Mouse (Mus musculus): ENCODE measurements around the gene Prok1. TPM values are rescaled to one million over a fixed set of nuclear protein-coding genes. Genes with fewer than 3 reads are reported as not detected.
A peak's percentile ranks its signal among the peaks of the same experiment; 100 is the strongest.

The Prok1 gene
- polyA plus RNA-seq, 1 experiment from 2014 or later = 0.07 TPM

- WGBS = 78% methylated on average over 2 of the region's 2 CpGs
- no peak for ATAC-seq (ENCODE audit: low FRiP score)
- H3K4me3 ChIP-seq (ENCODE audit: low read depth, low read length) = no peak overlapping the region
- no peaks in the 10 kb centered on the region for H3K36me3 ChIP-seq (ENCODE audit: control insufficient read depth, insufficient read depth, low read length)
- H3K4me2 ChIP-seq = no peak overlapping the region
- no peaks in the 10 kb centered on the region for H3K9me3 ChIP-seq (ENCODE audit: control insufficient read depth, low read length)
- no peaks in the 10 kb centered on the region for H3K4me1 ChIP-seq (ENCODE audit: control insufficient read depth, insufficient read depth, low read length)
- H3K27me3 ChIP-seq (ENCODE audit: control insufficient read depth, insufficient read depth, low read length) = no peaks in the 10 kb centered on the region
- peak; percentile 2 for DNase-seq (ENCODE audit: low spot score, missing footprints)
- no peak overlapping the region for H3K27ac ChIP-seq (ENCODE audit: low read depth, low read length)
- H3K9ac ChIP-seq (ENCODE audit: low read length) = no peak overlapping the region
Observed at GRCm38 (mm10) chr3:107266814-107267345, 27.4 kb upstream of the Prok1 start.

GRCm38 (mm10) chr3:107261851-107262165 lies 22.3 kb upstream of the Prok1 start:
- DNase-seq (ENCODE audit: low spot score, missing footprints) = no peak
- 70% methylated on average over 7 of the region's 7 CpGs for WGBS

GRCm38 (mm10) chr3:107260956-107261850 lies 21.7 kb upstream of the Prok1 start:
- Histone ChIP-seq H3K27ac (ENCODE audit: low read depth, low read length) (no peak overlapping the region), H3K4me1 (ENCODE audit: control insufficient read depth, insufficient read depth, low read length) (peaks cover 4% of the 10 kb centered on the region), H3K36me3 (ENCODE audit: control insufficient read depth, insufficient read depth, low read length) (no peaks in the 10 kb centered on the region), H3K27me3 (ENCODE audit: control insufficient read depth, insufficient read depth, low read length) (no peaks in the 10 kb centered on the region), H3K4me2 (no peak overlapping the region), H3K4me3 (ENCODE audit: low read depth, low read length) (no peak overlapping the region), H3K9ac (ENCODE audit: low read length) (no peak overlapping the region), H3K9me3 (ENCODE audit: control insufficient read depth, low read length) (no peaks in the 10 kb centered on the region)
- peak; percentile 54; the same call in 1 of the 2 replicates for ATAC-seq (ENCODE audit: low FRiP score)
- DNase-seq (ENCODE audit: low spot score, missing footprints) = no peak
- 62% methylated on average over 8 of the region's 8 CpGs for whole genome bisulfite sequencing

More at GRCm38 (mm10) chr3:107261851-107262165, 22.3 kb upstream of the Prok1 start:
- Histone ChIP-seq H3K4me3 (ENCODE audit: low read depth, low read length) (no peak overlapping the region), H3K27ac (ENCODE audit: low read depth, low read length) (no peak overlapping the region), H3K9me3 (ENCODE audit: control insufficient read depth, low read length) (no peaks in the 10 kb centered on the region), H3K27me3 (ENCODE audit: control insufficient read depth, insufficient read depth, low read length) (no peaks in the 10 kb centered on the region), H3K9ac (ENCODE audit: low read length) (no peak overlapping the region), H3K4me2 (no peak overlapping the region), H3K36me3 (ENCODE audit: control insufficient read depth, insufficient read depth, low read length) (no peaks in the 10 kb centered on the region), H3K4me1 (ENCODE audit: control insufficient read depth, insufficient read depth, low read length) (peaks cover 4% of the 10 kb centered on the region)
- no peak for ATAC-seq (ENCODE audit: low FRiP score)

- no peak overlapping the region for H3K4me2 ChIP-seq
- H3K9me3 ChIP-seq (ENCODE audit: control insufficient read depth, low read length) = no peaks in the 10 kb centered on the region
- DNase-seq (ENCODE audit: low spot score, missing footprints) (peak; percentile 62), ATAC-seq (ENCODE audit: low FRiP score) (no peak)
- no peaks in the 10 kb centered on the region for H3K27me3 ChIP-seq (ENCODE audit: control insufficient read depth, insufficient read depth, low read length)
- no peak overlapping the region for H3K4me3 ChIP-seq (ENCODE audit: low read depth, low read length)
- no peak overlapping the region for H3K27ac ChIP-seq (ENCODE audit: low read depth, low read length)
- 67% methylated on average over 5 of the region's 5 CpGs for WGBS
- no peaks in the 10 kb centered on the region for H3K36me3 ChIP-seq (ENCODE audit: control insufficient read depth, insufficient read depth, low read length)
- no peak overlapping the region for H3K9ac ChIP-seq (ENCODE audit: low read length)
- H3K4me1 ChIP-seq (ENCODE audit: control insufficient read depth, insufficient read depth, low read length) = peaks cover 4% of the 10 kb centered on the region
Observed at GRCm38 (mm10) chr3:107257924-107258323, 18.4 kb upstream of the Prok1 start.

- no peak for ATAC-seq (ENCODE audit: low FRiP score)
- no peak for DNase-seq (ENCODE audit: low spot score, missing footprints)
- no peaks in the 10 kb centered on the region for H3K9me3 ChIP-seq (ENCODE audit: control insufficient read depth, low read length)
- H3K27me3 ChIP-seq (ENCODE audit: control insufficient read depth, insufficient read depth, low read length) = no peaks in the 10 kb centered on the region
- no peak overlapping the region for H3K27ac ChIP-seq (ENCODE audit: low read depth, low read length)
- H3K4me1 ChIP-seq (ENCODE audit: control insufficient read depth, insufficient read depth, low read length) = peaks cover 4% of the 10 kb centered on the region
- no peaks in the 10 kb centered on the region for H3K36me3 ChIP-seq (ENCODE audit: control insufficient read depth, insufficient read depth, low read length)
- H3K4me2 ChIP-seq = no peak overlapping the region
- 85% methylated on average over 7 of the region's 7 CpGs for WGBS
- H3K4me3 ChIP-seq (ENCODE audit: low read depth, low read length) = no peak overlapping the region
- H3K9ac ChIP-seq (ENCODE audit: low read length) = no peak overlapping the region
Observed at GRCm38 (mm10) chr3:107256724-107257123, 17.2 kb upstream of the Prok1 start.

- H3K9me3 ChIP-seq (ENCODE audit: control insufficient read depth, low read length) = no peaks in the 10 kb centered on the region
- H3K4me2 ChIP-seq = no peak overlapping the region
- DNase-seq (ENCODE audit: low spot score, missing footprints) (peak; percentile 76), ATAC-seq (ENCODE audit: low FRiP score) (no peak)
- WGBS = 91% methylated on average over 3 of the region's 3 CpGs
- peaks cover 3% of the 10 kb centered on the region; the same call in 1 of the 2 replicates for H3K4me1 ChIP-seq (ENCODE audit: control insufficient read depth, insufficient read depth, low read length)
- H3K27me3 ChIP-seq (ENCODE audit: control insufficient read depth, insufficient read depth, low read length) = no peaks in the 10 kb centered on the region
- H3K4me3 ChIP-seq (ENCODE audit: low read depth, low read length) = no peak overlapping the region
- no peaks in the 10 kb centered on the region for H3K36me3 ChIP-seq (ENCODE audit: control insufficient read depth, insufficient read depth, low read length)
- H3K27ac ChIP-seq (ENCODE audit: low read depth, low read length) = no peak overlapping the region
- no peak overlapping the region for H3K9ac ChIP-seq (ENCODE audit: low read length)
Observed at GRCm38 (mm10) chr3:107255992-107256391, 16.5 kb upstream of the Prok1 start.

GRCm38 (mm10) chr3:107253925-107254324 lies 14.4 kb upstream of the Prok1 start:
- ATAC-seq (ENCODE audit: low FRiP score) (no peak), DNase-seq (ENCODE audit: low spot score, missing footprints) (peak; percentile 41)
- no peaks in the 10 kb centered on the region for H3K27me3 ChIP-seq (ENCODE audit: control insufficient read depth, insufficient read depth, low read length)
- H3K4me1 ChIP-seq (ENCODE audit: control insufficient read depth, insufficient read depth, low read length) = no peaks in the 10 kb centered on the region
- 87% methylated on average over 5 of the region's 5 CpGs for WGBS
- no peak overlapping the region for H3K9ac ChIP-seq (ENCODE audit: low read length)
- no peaks in the 10 kb centered on the region for H3K36me3 ChIP-seq (ENCODE audit: control insufficient read depth, insufficient read depth, low read length)
- no peak overlapping the region for H3K27ac ChIP-seq (ENCODE audit: low read depth, low read length)
- no peak overlapping the region for H3K4me2 ChIP-seq
- H3K9me3 ChIP-seq (ENCODE audit: control insufficient read depth, low read length) = no peaks in the 10 kb centered on the region
- no peak overlapping the region for H3K4me3 ChIP-seq (ENCODE audit: low read depth, low read length)

- Histone ChIP-seq H3K4me1 (ENCODE audit: control insufficient read depth, insufficient read depth, low read length) (0 out of 2 replicates have a peak, but pooled peaks cover 3% of the 10 kb centered on the region), H3K9ac (ENCODE audit: low read length) (no peak overlapping the region), H3K27ac (ENCODE audit: low read depth, low read length) (no peak overlapping the region), H3K9me3 (ENCODE audit: control insufficient read depth, low read length) (no peaks in the 10 kb centered on the region), H3K4me3 (ENCODE audit: low read depth, low read length) (no peak overlapping the region), H3K36me3 (ENCODE audit: control insufficient read depth, insufficient read depth, low read length) (no peaks in the 10 kb centered on the region), H3K27me3 (ENCODE audit: control insufficient read depth, insufficient read depth, low read length) (no peaks in the 10 kb centered on the region), H3K4me2 (no peak overlapping the region)
- DNase-seq (ENCODE audit: low spot score, missing footprints) (no peak), ATAC-seq (ENCODE audit: low FRiP score) (no peak)
- 73% methylated on average over 4 of the region's 4 CpGs for WGBS
Observed at GRCm38 (mm10) chr3:107252035-107252434, 12.5 kb upstream of the Prok1 start.

GRCm38 (mm10) chr3:107250320-107250719 lies 10.8 kb upstream of the Prok1 start:
- DNase-seq (ENCODE audit: low spot score, missing footprints) (no peak), ATAC-seq (ENCODE audit: low FRiP score) (no peak)
- no peak overlapping the region for H3K4me3 ChIP-seq (ENCODE audit: low read depth, low read length)
- 0 out of 2 replicates have a peak, but pooled peaks cover 3% of the 10 kb centered on the region for H3K4me1 ChIP-seq (ENCODE audit: control insufficient read depth, insufficient read depth, low read length)
- H3K9ac ChIP-seq (ENCODE audit: low read length) = no peak overlapping the region
- WGBS = 75% methylated on average over 2 of the region's 2 CpGs
- H3K36me3 ChIP-seq (ENCODE audit: control insufficient read depth, insufficient read depth, low read length) = no peaks in the 10 kb centered on the region
- no peak overlapping the region for H3K4me2 ChIP-seq
- H3K27me3 ChIP-seq (ENCODE audit: control insufficient read depth, insufficient read depth, low read length) = no peaks in the 10 kb centered on the region
- no peak overlapping the region for H3K27ac ChIP-seq (ENCODE audit: low read depth, low read length)
- H3K9me3 ChIP-seq (ENCODE audit: control insufficient read depth, low read length) = no peaks in the 10 kb centered on the region

Measured in midbrain, embryonic 11.5 days (tissue).